Mouse (Mus musculus) CH12.LX (cell line): ENCODE results near the gene Gjb2. TPM values are rescaled to one million over a fixed set of nuclear protein-coding genes. Genes with fewer than 3 reads are reported as not detected.

ENCODE experiments used
- DNase-seq: peaks from one replicate; pipeline ENCODE4 v3.0.0-alpha.2; 2013; ENCODE audit errors: extremely low read depth
- H3K27ac ChIP-seq: 2 replicates; pipeline ENCODE4 v1.5.1; 2012; ENCODE audit warnings: low read depth, mild to moderate bottlenecking, control low read depth, moderate library complexity; ENCODE audit not compliant: insufficient read depth
- H3K27me3 ChIP-seq: replicated peaks from 2 replicates; pipeline ENCODE3; 2012; ENCODE audit warnings: inconsistent platforms
- H3K36me3 ChIP-seq, 2 experiments: replicated peaks in 1 of 2; 2 replicates each; pipeline versions ENCODE3 to v1.6.1; 2012; ENCODE audit warnings: inconsistent platforms in 1 of 2, low read length in 1 of 2, mild to moderate bottlenecking in 1 of 2, mixed read lengths in 1 of 2, moderate library complexity in 1 of 2; ENCODE audit not compliant: control insufficient read depth in 1 of 2, insufficient read depth in 1 of 2
- H3K4me1 ChIP-seq, 2 experiments: 2 replicates each; pipeline ENCODE4 v1.6.1; 2012; ENCODE audit warnings: inconsistent platforms in 1 of 2, moderate library complexity in 1 of 2; ENCODE audit not compliant: insufficient read depth in 2 of 2, control insufficient read depth in 1 of 2
- H3K4me2 ChIP-seq: 2 replicates; pipeline ENCODE4 v1.6.1; 2012; ENCODE audit warnings: low read depth, mild to moderate bottlenecking, control low read depth; ENCODE audit not compliant: poor library complexity, insufficient read depth, severe bottlenecking
- H3K4me3 ChIP-seq, 3 experiments: fragments of 150-350 bp in 1 of 3; sonication (generic) in 1 of 3; replicated peaks in 1 of 3; 2 replicates each; pipeline versions ENCODE3 to v1.5.1; 2011 to 2012; ENCODE audit warnings: low read depth in 2 of 3, low read length in 2 of 3, mild to moderate bottlenecking in 2 of 3, moderate library complexity in 2 of 3, control low read depth in 1 of 3, improper control_type of control experiment in 1 of 3, inconsistent platforms in 1 of 3, mixed read lengths in 1 of 3; ENCODE audit not compliant: poor library complexity in 1 of 3
- H3K79me2 ChIP-seq: replicated peaks from 2 replicates; pipeline ENCODE4 v1.6.1; 2012; ENCODE audit warnings: mild to moderate bottlenecking, moderate library complexity; ENCODE audit not compliant: control insufficient read depth, poor library complexity, insufficient read depth, severe bottlenecking; ENCODE audit errors: extremely low read depth
- H3K9ac ChIP-seq: 2 replicates; pipeline ENCODE4 v1.6.1; 2012; ENCODE audit warnings: low read depth, mild to moderate bottlenecking, control low read depth, moderate library complexity; ENCODE audit not compliant: insufficient read depth
- H3K9me3 ChIP-seq: replicated peaks from 2 replicates; pipeline ENCODE3; 2012; ENCODE audit warnings: low read length, inconsistent platforms, mixed read lengths
- CTCF ChIP-seq, 2 experiments: IDR thresholded peaks in 1 of 2; conservative IDR thresholded peaks in 1 of 2; 2 replicates each; pipeline ENCODE4 v1.5.1; 2011 to 2012; ENCODE audit warnings: low read depth in 2 of 2, low read length in 2 of 2, improper control_type of control experiment in 1 of 2, inconsistent platforms in 1 of 2, mild to moderate bottlenecking in 1 of 2, moderate library complexity in 1 of 2
- ETS1 ChIP-seq: conservative IDR thresholded peaks from 2 replicates; pipeline ENCODE4 v1.6.1; 2012; ENCODE audit warnings: low read depth, mild to moderate bottlenecking, inconsistent platforms, low read length, improper control_type of control experiment, moderate library complexity
- HCFC1 ChIP-seq: IDR thresholded peaks from 2 replicates; pipeline ENCODE4 v1.6.1; 2012; ENCODE audit warnings: low read depth, mild to moderate bottlenecking, inconsistent platforms, low read length, improper control_type of control experiment
- JUN ChIP-seq: IDR thresholded peaks from 2 replicates; pipeline ENCODE4 v1.6.1; 2011; ENCODE audit warnings: low read depth, mild to moderate bottlenecking, low read length, improper control_type of control experiment, moderate library complexity; ENCODE audit not compliant: insufficient read depth
- KAT2A ChIP-seq: IDR thresholded peaks from 2 replicates; pipeline ENCODE4 v1.6.1; 2012; ENCODE audit warnings: low read length, improper control_type of control experiment, inconsistent platforms; ENCODE audit not compliant: insufficient replicate concordance
- MAX ChIP-seq: IDR thresholded peaks from 2 replicates; pipeline ENCODE4 v1.6.1; 2011; ENCODE audit warnings: low read length, improper control_type of control experiment
- MEF2A ChIP-seq: IDR thresholded peaks from 2 replicates; pipeline ENCODE4 v1.6.1; 2014; ENCODE audit warnings: low read depth, mild to moderate bottlenecking, inconsistent platforms, low read length, improper control_type of control experiment, borderline replicate concordance
- MYC ChIP-seq: IDR thresholded peaks from 2 replicates; pipeline ENCODE4 v1.6.1; 2011; ENCODE audit warnings: low read depth, mild to moderate bottlenecking, improper control_type of control experiment, low read length
- NELFE ChIP-seq: IDR thresholded peaks from 2 replicates; pipeline ENCODE4 v1.6.1; 2011; ENCODE audit warnings: low read depth, low read length, improper control_type of control experiment
- NRF1 ChIP-seq: IDR thresholded peaks from 2 replicates; pipeline ENCODE4 v1.6.1; 2014; ENCODE audit warnings: low read depth, mild to moderate bottlenecking, inconsistent platforms, low read length, improper control_type of control experiment, moderate library complexity
- POLR2A ChIP-seq: IDR thresholded peaks from 2 replicates; pipeline ENCODE4 v1.6.1; 2011; ENCODE audit warnings: low read depth, mild to moderate bottlenecking, improper control_type of control experiment, low read length
- POLR2AphosphoS2 ChIP-seq: IDR thresholded peaks from 2 replicates; pipeline ENCODE4 v1.6.1; 2011; ENCODE audit warnings: low read depth, low read length, improper control_type of control experiment
- RAD21 ChIP-seq: IDR thresholded peaks from 2 replicates; pipeline ENCODE4 v1.6.1; 2011; ENCODE audit warnings: low read depth, mild to moderate bottlenecking, low read length, improper control_type of control experiment, moderate library complexity
- RCOR1 ChIP-seq: conservative IDR thresholded peaks from 2 replicates; pipeline ENCODE4 v1.6.1; 2012; ENCODE audit warnings: low read depth, mild to moderate bottlenecking, inconsistent platforms, low read length, improper control_type of control experiment
- SMC3 ChIP-seq: IDR thresholded peaks from 2 replicates; pipeline ENCODE4 v1.6.1; 2011; ENCODE audit warnings: low read depth, low read length, improper control_type of control experiment
- TCF12 ChIP-seq: IDR thresholded peaks from 2 replicates; pipeline ENCODE4 v1.6.1; 2014; ENCODE audit warnings: low read depth, mild to moderate bottlenecking, inconsistent platforms, low read length, improper control_type of control experiment
- USF2 ChIP-seq: conservative IDR thresholded peaks from 2 replicates; pipeline ENCODE4 v1.6.1; 2011; ENCODE audit warnings: low read depth, low read length, improper control_type of control experiment
- ZMIZ1 ChIP-seq: IDR thresholded peaks from 2 replicates; pipeline ENCODE4 v1.6.1; 2012; ENCODE audit warnings: low read depth, mild to moderate bottlenecking, inconsistent platforms, low read length, improper control_type of control experiment
- dilution Hi-C: fragments of 300-500 bp; cut with MboI; formaldehyde crosslinking; loops from 2 replicates; pipeline ENCODE4 v1.14.3; 2020; ENCODE audit warnings: low sequenced_read_pairs; ENCODE audit not compliant: extremely low pct_unique_long_range_greater_than_20kb, extremely low pct_ligation_motif_present
- in situ Hi-C: fragments of 300-500 bp; cut with MboI; formaldehyde crosslinking; loops from 3 replicates; pipeline ENCODE4 v1.14.3; 2019; ENCODE audit warnings: low sequenced_read_pairs, low pct_ligation_motif_present, low pct_unique_long_range_greater_than_20kb, mixed read lengths
- polyA plus RNA-seq: library from polyadenylated mRNA; unstranded; fragments of >175 nt; gene quantifications from 2 replicates; pipeline ENCODE4 v1.2.1, GENCODE M21; 2012; ENCODE audit warnings: low read depth; ENCODE audit not compliant: insufficient read length
- total RNA-seq, 2 experiments: library from RNA; depleted of rRNA; stranded (reverse); fragments of 300-350 nt in 1 of 2; fragments of >200 nt in 1 of 2; gene quantifications; 2 replicates each; pipeline ENCODE4 v1.2.3; 2012 to 2014

The Gjb2 gene
- not detected in 2 replicates for total RNA-seq (2012; rRNA removed)
- total RNA-seq (2014; rRNA removed), result not detected in 2 replicates
- polyA plus RNA-seq, result not detected in 2 replicates

DNA sequence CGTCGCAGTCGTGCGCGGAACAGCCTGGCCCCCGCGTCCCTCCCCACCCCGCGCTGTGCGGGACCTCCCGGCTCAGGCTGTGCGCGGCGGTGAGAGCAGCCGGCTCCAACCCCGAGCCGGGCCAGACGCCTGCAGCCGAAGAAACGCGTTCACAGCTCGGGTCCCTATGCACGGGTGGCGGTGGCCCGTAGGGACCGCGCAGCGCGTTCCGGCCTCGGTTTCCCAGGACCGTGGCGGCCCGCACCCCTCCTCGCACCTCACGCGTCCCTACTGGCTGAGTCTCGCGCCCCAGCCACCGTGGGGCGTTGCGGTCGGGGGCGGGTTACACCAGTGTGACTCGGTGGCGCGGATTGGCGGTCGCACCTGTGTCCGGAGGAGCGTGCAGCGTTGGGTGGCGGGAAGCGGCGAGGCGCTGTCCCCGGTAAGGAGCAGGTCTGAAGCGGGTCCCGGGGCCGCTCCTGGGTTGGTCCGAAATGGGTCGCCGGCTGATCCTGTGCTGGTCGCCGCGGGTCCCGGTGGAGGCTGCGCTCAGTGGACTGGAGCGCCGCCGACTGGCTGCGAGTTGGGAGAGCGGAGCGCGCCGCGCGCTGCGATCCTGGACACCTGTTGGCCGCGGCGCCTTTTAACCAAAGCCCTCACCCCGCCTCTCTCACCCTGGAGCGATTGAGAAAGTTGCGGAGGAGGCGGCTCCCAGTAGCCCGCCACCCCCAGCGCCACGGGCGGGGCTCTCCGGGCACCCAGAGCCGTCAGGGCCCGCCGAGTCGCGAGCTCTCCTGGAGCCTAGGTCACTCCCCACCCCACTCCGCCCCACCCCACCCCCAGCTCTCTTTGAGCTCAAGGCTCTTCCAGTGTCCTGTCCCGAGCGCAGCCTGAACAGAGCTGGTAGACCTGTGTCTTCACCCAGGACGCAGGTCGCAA lies at the start of gene Gjb2:
Gjb2 (minus strand) TSS at position 597 of the 918 bp plus-strand sequence.
- DNase-seq, result no peak
- in situ Hi-C loops, result no loop called here

DNA sequence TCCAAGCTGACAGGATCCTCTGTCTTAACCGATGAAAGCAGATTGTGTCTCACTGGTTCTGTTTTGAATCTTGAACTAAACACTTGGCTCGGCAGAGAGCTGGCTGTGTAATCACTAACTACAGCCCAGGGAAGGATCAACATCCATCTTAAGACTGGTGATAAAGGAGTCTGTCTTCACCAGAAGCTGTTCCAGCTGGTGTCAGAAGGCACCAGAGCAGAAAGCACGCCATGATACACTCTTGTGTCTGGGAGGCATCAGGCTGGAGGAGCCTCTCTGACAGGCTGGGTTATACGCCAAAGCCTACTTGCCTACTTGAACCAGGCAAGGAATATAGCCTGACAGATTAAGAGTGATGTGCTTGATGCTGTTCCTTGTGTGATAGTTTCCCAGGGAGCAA lies 41.2 kb upstream of the Gjb2 start:
- Histone ChIP-seq H3K36me3 (no peaks in the 10 kb centered on the region), H3K27ac (no peak overlapping the region), H3K9me3 (no peaks in the 10 kb centered on the region), H3K9ac (no peak overlapping the region), H3K4me2 (no peak overlapping the region), H3K4me1 (peaks cover 0 to 5% of the 10 kb centered on the region in 2 experiments; a peak in 1 of 4 replicates), H3K79me2 (no peaks in the 10 kb centered on the region), H3K27me3 (no peaks in the 10 kb centered on the region), H3K4me3 (no peak overlapping the region)
- TF ChIP-seq ETS1 (no peak), NRF1 (no peak), HCFC1 (no peak), USF2 (no peak), POLR2A (no peak), KAT2A (no peak), ZMIZ1 (no peak), TCF12 (no peak), JUN (no peak), RAD21 (no peak), CTCF (conservative IDR thresholded peaks at IDR 0.05 in 1 of 2, IDR thresholded peaks at IDR 0.05 in 1 of 2; ENCODE audit: low read depth in 2 of 2, low read length in 2 of 2) (no peak)
- in situ Hi-C loops, result no loop called here
- DNase-seq, result no peak
- dilution Hi-C loops, result no loop called here

More for the DNA sequence above, at the start of gene Gjb2:
- Histone ChIP-seq H3K27me3 (no peaks in the 10 kb centered on the region), H3K36me3 (no peaks in the 10 kb centered on the region), H3K4me2 (no peak within 1 kb of the TSS), H3K27ac (no peak within 1 kb of the TSS), H3K4me1 (no peaks in the 10 kb centered on the region), H3K9me3 (peaks cover 4% of the 10 kb centered on the region), H3K9ac (no peak within 1 kb of the TSS), H3K4me3 (no peak within 1 kb of the TSS), H3K79me2 (no peaks in the 10 kb centered on the region)
- dilution Hi-C loops, result no loop called here
- no peak for TF ChIP-seq MAX

DNA sequence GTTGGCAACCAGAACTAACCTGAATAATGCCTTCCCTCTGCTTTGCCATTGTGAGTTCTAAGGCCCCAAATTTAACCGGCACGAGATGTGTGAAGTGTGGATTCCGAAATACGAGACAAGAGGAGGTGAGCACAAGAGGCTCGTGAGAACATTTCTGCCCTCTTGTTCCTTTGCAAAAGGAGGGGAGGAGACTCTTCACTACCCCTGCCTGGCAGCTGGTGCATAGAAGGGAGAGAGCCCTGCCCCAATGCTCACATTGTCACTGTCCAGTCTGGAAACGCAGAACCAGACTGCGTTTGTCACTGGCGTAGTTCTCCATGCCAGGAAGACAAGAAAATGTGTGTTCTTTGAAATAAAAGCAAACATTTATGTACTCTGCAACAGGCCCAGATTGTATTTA lies 30.8 kb upstream of the Gjb2 start:
- no peak for DNase-seq
- dilution Hi-C loops (no loop called here), in situ Hi-C loops (no loop called here)
- H3K4me2 ChIP-seq, result no peak overlapping the region
- no peaks in the 10 kb centered on the region for H3K4me1 ChIP-seq
- peaks cover 2% of the 10 kb centered on the region for H3K27me3 ChIP-seq
- no peaks in the 10 kb centered on the region for H3K79me2 ChIP-seq
- H3K36me3 ChIP-seq, result no peaks in the 10 kb centered on the region
- H3K4me3 ChIP-seq, result no peak overlapping the region
- no peak for TF ChIP-seq MEF2A
- no peak for TF ChIP-seq NELFE
- TF ChIP-seq RCOR1, result no peak
- no peak for TF ChIP-seq POLR2AphosphoS2
- no peak for TF ChIP-seq JUN
- no peak for TF ChIP-seq SMC3
- no peak for TF ChIP-seq MYC
- H3K27ac ChIP-seq, result no peak overlapping the region
- H3K9me3 ChIP-seq, result no peaks in the 10 kb centered on the region
- no peak overlapping the region for H3K9ac ChIP-seq
